Mouse (Mus musculus): ENCODE results near the gene Npb. TPM values are rescaled to one million over a fixed set of nuclear protein-coding genes. Genes with fewer than 3 reads are reported as not detected.
A peak's percentile ranks its signal among the peaks of the same experiment; 100 is the strongest.

Gene Npb
- polyA plus RNA-seq, 1 experiment from 2014 or later: 19.5 TPM

- H3K9me3 ChIP-seq (ENCODE audit: control insufficient read depth, low read length): no peaks in the 10 kb centered on the region
- H3K9ac ChIP-seq (ENCODE audit: low read depth, low read length): no peak overlapping the region
- H3K4me2 ChIP-seq (replicated peaks; ENCODE audit: low read depth, low read length): no peak overlapping the region
- no peak for ATAC-seq (ENCODE audit: low FRiP score, low TSS enrichment)
- 0 out of 2 replicates have a peak, but pooled peaks cover 5% of the 10 kb centered on the region for H3K27me3 ChIP-seq (ENCODE audit: control insufficient read depth, insufficient read depth, low read length)
- H3K36me3 ChIP-seq (ENCODE audit: control insufficient read depth, insufficient read depth, low read length): peaks cover 57% of the 10 kb centered on the region
- WGBS: 78% methylated on average over 4 of the region's 4 CpGs
- no peak overlapping the region for H3K4me3 ChIP-seq (ENCODE audit: low read length)
- peaks cover 18% of the 10 kb centered on the region; the same call in 1 of the 2 replicates for H3K4me1 ChIP-seq (ENCODE audit: control insufficient read depth, insufficient read depth, low read length)
- no peak overlapping the region for H3K27ac ChIP-seq (ENCODE audit: low read depth, low read length)
Observed at GRCm38 (mm10) chr11:120606764-120607163, 1.5 kb upstream of the Npb start.

- peak overlapping the region; percentile 66 for H3K4me2 ChIP-seq (replicated peaks; ENCODE audit: low read depth, low read length)
- H3K27me3 ChIP-seq (ENCODE audit: control insufficient read depth, insufficient read depth, low read length): 0 out of 2 replicates have a peak, but pooled peaks cover 5% of the 10 kb centered on the region
- H3K4me1 ChIP-seq (ENCODE audit: control insufficient read depth, insufficient read depth, low read length): peaks cover 18% of the 10 kb centered on the region; the same call in 1 of the 2 replicates
- H3K27ac ChIP-seq (ENCODE audit: low read depth, low read length): no peak overlapping the region
- peak; percentile 48; the same call in 1 of the 2 replicates for ATAC-seq (ENCODE audit: low FRiP score, low TSS enrichment)
- 28% methylated on average over 7 of the region's 8 CpGs for WGBS
- H3K4me3 ChIP-seq (ENCODE audit: low read length): no peak overlapping the region; the same call in 1 of the 2 replicates
- H3K9ac ChIP-seq (ENCODE audit: low read depth, low read length): peak overlapping the region; percentile 59; the same call in 1 of the 2 replicates
- H3K36me3 ChIP-seq (ENCODE audit: control insufficient read depth, insufficient read depth, low read length): peaks cover 38% of the 10 kb centered on the region; the same call in 1 of the 2 replicates
- H3K9me3 ChIP-seq (ENCODE audit: control insufficient read depth, low read length): no peaks in the 10 kb centered on the region
Observed at GRCm38 (mm10) chr11:120609250-120609649, 973 bp downstream of the Npb start.

GRCm38 (mm10) chr11:120610477-120611046 lies 2.3 kb downstream of the Npb start:
- Histone ChIP-seq H3K27me3 (ENCODE audit: control insufficient read depth, insufficient read depth, low read length) (0 out of 2 replicates have a peak, but pooled peaks cover 5% of the 10 kb centered on the region), H3K27ac (ENCODE audit: low read depth, low read length) (no peak overlapping the region), H3K4me1 (ENCODE audit: control insufficient read depth, insufficient read depth, low read length) (peaks cover 18% of the 10 kb centered on the region; the same call in 1 of the 2 replicates), H3K36me3 (ENCODE audit: control insufficient read depth, insufficient read depth, low read length) (peaks cover 32% of the 10 kb centered on the region; the same call in 1 of the 2 replicates), H3K4me2 (replicated peaks; ENCODE audit: low read depth, low read length) (no peak overlapping the region), H3K4me3 (ENCODE audit: low read length) (no peak overlapping the region), H3K9ac (ENCODE audit: low read depth, low read length) (no peak overlapping the region), H3K9me3 (ENCODE audit: control insufficient read depth, low read length) (no peaks in the 10 kb centered on the region)
- no peak for ATAC-seq (ENCODE audit: low FRiP score, low TSS enrichment)
- WGBS: 89% methylated on average over 9 of the region's 9 CpGs

- H3K9ac ChIP-seq (ENCODE audit: low read depth, low read length): no peak overlapping the region
- no peak overlapping the region for H3K27ac ChIP-seq (ENCODE audit: low read depth, low read length)
- 37% methylated on average over 6 of the region's 6 CpGs for WGBS
- no peak overlapping the region for H3K4me2 ChIP-seq (replicated peaks; ENCODE audit: low read depth, low read length)
- ATAC-seq (ENCODE audit: low FRiP score, low TSS enrichment): no peak
- H3K27me3 ChIP-seq (ENCODE audit: control insufficient read depth, insufficient read depth, low read length): 0 out of 2 replicates have a peak, but pooled peaks cover 5% of the 10 kb centered on the region
- H3K36me3 ChIP-seq (ENCODE audit: control insufficient read depth, insufficient read depth, low read length): peaks cover 28% of the 10 kb centered on the region; the same call in 1 of the 2 replicates
- no peak overlapping the region for H3K4me3 ChIP-seq (ENCODE audit: low read length)
- H3K9me3 ChIP-seq (ENCODE audit: control insufficient read depth, low read length): no peaks in the 10 kb centered on the region
- H3K4me1 ChIP-seq (ENCODE audit: control insufficient read depth, insufficient read depth, low read length): peaks cover 28% of the 10 kb centered on the region
Observed at GRCm38 (mm10) chr11:120612763-120613162, 4.5 kb downstream of the Npb start.

GRCm38 (mm10) chr11:120613481-120613972 lies 5.2 kb downstream of the Npb start:
- 91% methylated on average over 10 of the region's 10 CpGs for WGBS
- Histone ChIP-seq H3K9ac (ENCODE audit: low read depth, low read length) (no peak overlapping the region), H3K4me2 (replicated peaks; ENCODE audit: low read depth, low read length) (no peak overlapping the region), H3K36me3 (ENCODE audit: control insufficient read depth, insufficient read depth, low read length) (peaks cover 31% of the 10 kb centered on the region), H3K27ac (ENCODE audit: low read depth, low read length) (no peak overlapping the region), H3K27me3 (ENCODE audit: control insufficient read depth, insufficient read depth, low read length) (0 out of 2 replicates have a peak, but pooled peaks cover 5% of the 10 kb centered on the region), H3K9me3 (ENCODE audit: control insufficient read depth, low read length) (no peaks in the 10 kb centered on the region), H3K4me1 (ENCODE audit: control insufficient read depth, insufficient read depth, low read length) (peaks cover 20% of the 10 kb centered on the region), H3K4me3 (ENCODE audit: low read length) (no peak overlapping the region)
- ATAC-seq (ENCODE audit: low FRiP score, low TSS enrichment): no peak

GRCm38 (mm10) chr11:120613976-120614375 lies 5.7 kb downstream of the Npb start:
- H3K4me3 ChIP-seq (ENCODE audit: low read length): no peak overlapping the region
- H3K9ac ChIP-seq (ENCODE audit: low read depth, low read length): no peak overlapping the region
- 86% methylated on average over 8 of the region's 8 CpGs for WGBS
- H3K4me2 ChIP-seq (replicated peaks; ENCODE audit: low read depth, low read length): no peak overlapping the region
- no peaks in the 10 kb centered on the region for H3K9me3 ChIP-seq (ENCODE audit: control insufficient read depth, low read length)
- ATAC-seq (ENCODE audit: low FRiP score, low TSS enrichment): no peak
- 0 out of 2 replicates have a peak, but pooled peaks cover 2% of the 10 kb centered on the region for H3K27me3 ChIP-seq (ENCODE audit: control insufficient read depth, insufficient read depth, low read length)
- H3K27ac ChIP-seq (ENCODE audit: low read depth, low read length): no peak overlapping the region
- peaks cover 36% of the 10 kb centered on the region for H3K36me3 ChIP-seq (ENCODE audit: control insufficient read depth, insufficient read depth, low read length)
- H3K4me1 ChIP-seq (ENCODE audit: control insufficient read depth, insufficient read depth, low read length): peaks cover 16% of the 10 kb centered on the region

GRCm38 (mm10) chr11:120615167-120615566 lies 6.9 kb downstream of the Npb start:
- ATAC-seq (ENCODE audit: low FRiP score, low TSS enrichment): no peak
- no peak overlapping the region for H3K27ac ChIP-seq (ENCODE audit: low read depth, low read length)
- peaks cover 11% of the 10 kb centered on the region for H3K4me1 ChIP-seq (ENCODE audit: control insufficient read depth, insufficient read depth, low read length)
- no peak overlapping the region for H3K4me3 ChIP-seq (ENCODE audit: low read length)
- H3K27me3 ChIP-seq (ENCODE audit: control insufficient read depth, insufficient read depth, low read length): no peaks in the 10 kb centered on the region
- no peaks in the 10 kb centered on the region for H3K9me3 ChIP-seq (ENCODE audit: control insufficient read depth, low read length)
- peaks cover 43% of the 10 kb centered on the region for H3K36me3 ChIP-seq (ENCODE audit: control insufficient read depth, insufficient read depth, low read length)
- H3K9ac ChIP-seq (ENCODE audit: low read depth, low read length): no peak overlapping the region
- WGBS: 88% methylated on average over 6 of the region's 6 CpGs
- no peak overlapping the region for H3K4me2 ChIP-seq (replicated peaks; ENCODE audit: low read depth, low read length)

GRCm38 (mm10) chr11:120615606-120616203 lies 7.4 kb downstream of the Npb start:
- peaks cover 43% of the 10 kb centered on the region for H3K36me3 ChIP-seq (ENCODE audit: control insufficient read depth, insufficient read depth, low read length)
- ATAC-seq (ENCODE audit: low FRiP score, low TSS enrichment): no peak

More at GRCm38 (mm10) chr11:120615606-120616203, 7.4 kb downstream of the Npb start:
- Histone ChIP-seq H3K4me1 (ENCODE audit: control insufficient read depth, insufficient read depth, low read length) (peaks cover 11% of the 10 kb centered on the region), H3K4me3 (ENCODE audit: low read length) (no peak overlapping the region), H3K9me3 (ENCODE audit: control insufficient read depth, low read length) (no peaks in the 10 kb centered on the region), H3K27ac (ENCODE audit: low read depth, low read length) (no peak overlapping the region), H3K27me3 (ENCODE audit: control insufficient read depth, insufficient read depth, low read length) (no peaks in the 10 kb centered on the region), H3K4me2 (replicated peaks; ENCODE audit: low read depth, low read length) (no peak overlapping the region), H3K9ac (ENCODE audit: low read depth, low read length) (no peak overlapping the region)
- WGBS: 94% methylated on average over 11 of the region's 11 CpGs

Measured in kidney, embryonic 14.5 days (tissue).